9 mouse cellular contexts compared by ENCODE assay signal in the genomic region with DNA sequence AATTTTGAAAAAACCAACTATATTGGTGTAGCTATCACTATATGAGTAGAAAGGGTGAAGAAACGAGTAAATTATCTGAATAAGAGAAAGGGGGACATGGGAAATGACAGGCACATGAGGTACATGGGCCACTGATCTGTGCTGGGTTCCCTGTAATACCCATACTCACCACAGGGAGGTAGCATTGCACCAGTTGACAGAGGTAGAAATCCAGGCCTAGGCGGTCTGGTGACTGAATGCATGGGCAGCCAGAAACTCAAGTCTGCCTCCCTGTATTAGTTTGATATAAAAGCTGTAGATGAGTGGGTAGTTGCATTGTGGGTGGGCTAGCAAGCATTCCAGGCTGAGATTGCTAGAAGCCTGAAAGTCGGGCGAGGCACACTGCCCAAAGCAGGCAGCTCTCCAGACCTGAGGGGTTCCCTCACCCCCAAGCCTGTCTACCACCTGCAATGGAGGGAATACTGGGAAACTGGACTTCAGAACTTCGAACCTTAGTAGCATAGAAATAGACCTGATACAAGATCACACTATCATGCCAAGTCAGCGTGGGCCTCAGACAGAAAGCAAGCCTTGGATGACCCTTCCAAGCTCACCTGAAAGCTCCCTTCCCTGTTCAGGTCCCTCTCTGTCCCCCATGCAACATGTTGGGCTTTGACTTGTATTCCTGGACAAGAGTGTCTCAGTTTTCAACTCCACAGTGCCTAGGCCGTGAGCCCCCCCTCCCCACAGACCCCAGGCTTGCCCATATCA. TPM values are rescaled to one million over a fixed set of nuclear protein-coding genes. Genes with fewer than 3 reads are reported as not detected.
DNase-seq lines count a peak whose midpoint lies in the region; ATAC-seq and TF ChIP-seq lines count a peak whose summit lies in the region.
"Had no signal": no experiment of that assay in that cellular context is flagged by ENCODE, and none has a peak within 500 bp of the region (broad histone marks: within the 10 kb centered on the region; RNA-seq: fewer than 3 reads in every experiment).

No protein-coding gene starts in this region.

- no peak overlapping the region for H3K9ac ChIP-seq in forebrain, postnatal 0 days
- H3K9ac ChIP-seq in lung, embryonic 16.5 days (ENCODE audit: low read length) = no peak overlapping the region

- TF ChIP-seq CTCF in cerebellum, adult 2 months (IDR thresholded peaks at IDR 0.05; ENCODE audit: borderline replicate concordance, insufficient read depth, low read depth, low read length) = peak; percentile 91
- TF ChIP-seq CTCF in forebrain, postnatal 0 days (IDR thresholded peaks at IDR 0.05; ENCODE audit: low read depth) = peak; percentile 93

- ATAC-seq in forebrain, postnatal 0 days = peak; percentile 72
- ATAC-seq in lung, embryonic 16.5 days (ENCODE audit: low read depth) = peak; percentile 61

- TF ChIP-seq POLR2A in cerebellum, adult 2 months (IDR thresholded peaks at IDR 0.05; ENCODE audit: borderline replicate concordance, insufficient read depth, low read length) = no peak

- no peak overlapping the region for H3K4me2 ChIP-seq in forebrain, postnatal 0 days (ENCODE audit: low read depth)
- no peak overlapping the region for H3K4me2 ChIP-seq in lung, embryonic 16.5 days (ENCODE audit: low read depth, low read length)

- no peaks in the 10 kb centered on the region for H3K9me3 ChIP-seq in forebrain, postnatal 0 days (ENCODE audit: low read length)
- no peaks in the 10 kb centered on the region for H3K9me3 ChIP-seq in hindbrain, embryonic 10.5 days
- H3K9me3 ChIP-seq in lung, embryonic 16.5 days (ENCODE audit: control insufficient read depth, low read length) = no peaks in the 10 kb centered on the region
- H3K9me3 ChIP-seq: megakaryocyte, embryonic 14.5 days had no signal

- WGBS in cerebellum, adult 2 months = 48% methylated on average over 7 of the region's 7 CpGs
- 66% methylated on average over 7 of the region's 7 CpGs for WGBS in forebrain, postnatal 0 days
- WGBS in hindbrain, embryonic 10.5 days = 67% methylated on average over 7 of the region's 7 CpGs
- WGBS in lung, embryonic 16.5 days = 60% methylated on average over 7 of the region's 7 CpGs

- peaks cover 31% of the 10 kb centered on the region for H3K36me3 ChIP-seq in forebrain, postnatal 0 days (ENCODE audit: insufficient read depth)
- peaks cover 82% of the 10 kb centered on the region for H3K36me3 ChIP-seq in hindbrain, embryonic 10.5 days
- H3K36me3 ChIP-seq in lung, embryonic 16.5 days (ENCODE audit: control insufficient read depth, insufficient read depth, low read length) = peaks cover 17% of the 10 kb centered on the region

- no peak overlapping the region for H3K27ac ChIP-seq in cerebellum, adult 2 months (ENCODE audit: insufficient read depth, low read length)
- H3K27ac ChIP-seq in forebrain, postnatal 0 days (ENCODE audit: low read depth, low read length) = no peak overlapping the region
- 0 out of 2 replicates have a peak overlapping the region, but pooled peaks have one; percentile 12 for H3K27ac ChIP-seq in hindbrain, embryonic 10.5 days
- no peak overlapping the region for H3K27ac ChIP-seq in lung, embryonic 16.5 days (ENCODE audit: low read length)

- H3K4me3 ChIP-seq in cerebellum, adult 2 months (replicated peaks; ENCODE audit: insufficient read depth, low read depth, low read length) = no peak overlapping the region
- H3K4me3 ChIP-seq in forebrain, postnatal 0 days (ENCODE audit: low read depth, low read length) = no peak overlapping the region
- H3K4me3 ChIP-seq in hindbrain, embryonic 10.5 days = no peak overlapping the region
- no peak overlapping the region for H3K4me3 ChIP-seq in lung, embryonic 16.5 days (ENCODE audit: low read length)

- no peaks in the 10 kb centered on the region for H3K27me3 ChIP-seq in cerebellum, adult 2 months (ENCODE audit: control insufficient read depth, insufficient read depth, low read length)
- H3K27me3 ChIP-seq in forebrain, postnatal 0 days (ENCODE audit: insufficient read depth, low read length) = no peaks in the 10 kb centered on the region
- no peaks in the 10 kb centered on the region for H3K27me3 ChIP-seq in hindbrain, embryonic 10.5 days (ENCODE audit: insufficient read depth, poor library complexity, severe bottlenecking)
- no peaks in the 10 kb centered on the region for H3K27me3 ChIP-seq in lung, embryonic 16.5 days (ENCODE audit: control insufficient read depth, insufficient read depth, low read depth, low read length)
- H3K27me3 ChIP-seq: megakaryocyte, embryonic 14.5 days had no signal

- DNase-seq in Muller cell, postnatal 12 days (ENCODE audit: inconsistent ontology term) = peak; percentile 51
- peak; percentile 74 to 76 for DNase-seq in cerebellum, adult 2 months
- peak; percentile 82 for DNase-seq in forebrain, postnatal 0 days
- peak; percentile 69 for DNase-seq in hindbrain, embryonic 10.5 days (ENCODE audit: low spot score)
- DNase-seq in layer of hippocampus, adult 9-10 months (ENCODE audit: low spot score) = peak; percentile 74
- DNase-seq in ovary, postnatal 36 days (ENCODE audit: low spot score) = peak; percentile 51
- peak; percentile 80 for DNase-seq in thymus, postnatal 14 days

- peaks cover 46% of the 10 kb centered on the region for H3K4me1 ChIP-seq in cerebellum, adult 2 months (ENCODE audit: control insufficient read depth, insufficient read depth, low read length)
- no peaks in the 10 kb centered on the region for H3K4me1 ChIP-seq in forebrain, postnatal 0 days (ENCODE audit: insufficient read depth)
- no peaks in the 10 kb centered on the region for H3K4me1 ChIP-seq in hindbrain, embryonic 10.5 days (replicated peaks)
- no peaks in the 10 kb centered on the region for H3K4me1 ChIP-seq in lung, embryonic 16.5 days (replicated peaks; ENCODE audit: control insufficient read depth, insufficient read depth, low read length)

RNA-seq across cellular contexts. Expression of a gene that starts 5.7 kb away (rescaled TPM):
- not detected in 2 replicates for polyA plus RNA-seq in cerebellum, adult 2 months (2012; rRNA removed)
- not detected in 2 replicates for total RNA-seq in forebrain, postnatal 0 days (2014; rRNA removed)
- polyA plus RNA-seq in forebrain, postnatal 0 days (2015; fragmentation: Nextera tagmentation; extraction: Ambion mirVana) = not detected in 2 replicates
- polyA plus RNA-seq in hindbrain, embryonic 10.5 days (2016; fragmentation: Nextera tagmentation; extraction: Ambion mirVana) = not detected in 2 replicates
- polyA plus RNA-seq in lung, embryonic 16.5 days (2015; fragmentation: Nextera tagmentation; extraction: Ambion mirVana) = not detected in 2 replicates

RNA-seq across cellular contexts. Expression of a gene that starts 14.3 kb away (rescaled TPM):
- 42.6 and 50.0 TPM in 2 replicates for polyA plus RNA-seq in cerebellum, adult 2 months (2012; rRNA removed)
- 144 and 155 TPM in 2 replicates for total RNA-seq in forebrain, postnatal 0 days (2014; rRNA removed)
- 135 and 142 TPM in 2 replicates for polyA plus RNA-seq in forebrain, postnatal 0 days (2015; fragmentation: Nextera tagmentation; extraction: Ambion mirVana)
- polyA plus RNA-seq in hindbrain, embryonic 10.5 days (2016; fragmentation: Nextera tagmentation; extraction: Ambion mirVana) = 187 and 235 TPM in 2 replicates
- 96.4 and 97.7 TPM in 2 replicates for polyA plus RNA-seq in lung, embryonic 16.5 days (2015; fragmentation: Nextera tagmentation; extraction: Ambion mirVana)

RNA-seq across cellular contexts. Expression of a gene that starts 48.8 kb away (rescaled TPM):
- polyA plus RNA-seq in cerebellum, adult 2 months (2012; rRNA removed) = 19.0 and 19.4 TPM in 2 replicates
- total RNA-seq in forebrain, postnatal 0 days (2014; rRNA removed) = 19.3 and 22.9 TPM in 2 replicates
- 11.7 and 16.3 TPM in 2 replicates for polyA plus RNA-seq in forebrain, postnatal 0 days (2015; fragmentation: Nextera tagmentation; extraction: Ambion mirVana)
- polyA plus RNA-seq in hindbrain, embryonic 10.5 days (2016; fragmentation: Nextera tagmentation; extraction: Ambion mirVana) = 22.8 and 23.8 TPM in 2 replicates
- polyA plus RNA-seq in lung, embryonic 16.5 days (2015; fragmentation: Nextera tagmentation; extraction: Ambion mirVana) = 16.2 and 17.0 TPM in 2 replicates

RNA-seq across cellular contexts. Expression of a gene that starts 48.8 kb away (rescaled TPM):
- polyA plus RNA-seq in cerebellum, adult 2 months (2012; rRNA removed) = 39.2 and 39.6 TPM in 2 replicates
- 32.0 and 36.5 TPM in 2 replicates for total RNA-seq in forebrain, postnatal 0 days (2014; rRNA removed)
- polyA plus RNA-seq in forebrain, postnatal 0 days (2015; fragmentation: Nextera tagmentation; extraction: Ambion mirVana) = 24.6 and 27.3 TPM in 2 replicates
- polyA plus RNA-seq in hindbrain, embryonic 10.5 days (2016; fragmentation: Nextera tagmentation; extraction: Ambion mirVana) = 45.3 and 48.9 TPM in 2 replicates
- polyA plus RNA-seq in lung, embryonic 16.5 days (2015; fragmentation: Nextera tagmentation; extraction: Ambion mirVana) = 51.1 and 51.6 TPM in 2 replicates
